9 mouse cellular contexts compared by ENCODE assay signal in genomic region chr1:103986867-103987266, GRCm38 (mm10).
A peak's percentile ranks its signal among the peaks of the same experiment; 100 is the strongest.
DNase-seq lines count a peak whose midpoint lies in the region; ATAC-seq and TF ChIP-seq lines count a peak whose summit lies in the region.
"Had no signal": no experiment of that assay in that cellular context is flagged by ENCODE, and none has a peak within 500 bp of the region (broad histone marks: within the 10 kb centered on the region; RNA-seq: fewer than 3 reads in every experiment).

No protein-coding gene starts in this region.

- H3K27ac ChIP-seq in forebrain, embryonic 13.5 days: no peak overlapping the region
- no peak overlapping the region for H3K27ac ChIP-seq in left cerebral cortex, adult 2 months

- WGBS in forebrain, embryonic 13.5 days: 6% methylated on average over 1 of the region's 1 CpGs

- DNase-seq in right cerebral cortex, adult 18-20 months: peak; percentile 20
- DNase-seq in right cerebral cortex, postnatal 4 days: no peak
- DNase-seq in left cerebral cortex, adult 2 months (ENCODE audit: extremely low spot score in 1 of 2, low spot score in 2 of 2): peak in 1 of 2 experiments; percentile 11
- peak; percentile 23 for DNase-seq in telencephalon, adult 2 months (ENCODE audit: low read depth, low spot score)
- no peak for DNase-seq in adrenal gland, postnatal 14 days
- no peak for DNase-seq in yolk sac, embryonic 10.5 days (ENCODE audit: low spot score)

- no peak overlapping the region for H3K4me3 ChIP-seq in forebrain, embryonic 13.5 days
- H3K4me3 ChIP-seq in left cerebral cortex, adult 2 months: no peak overlapping the region
- H3K4me3 ChIP-seq: megakaryocyte, embryonic 14.5 days had no signal

- H3K4me1 ChIP-seq in forebrain, embryonic 13.5 days: no peaks in the 10 kb centered on the region
- H3K4me1 ChIP-seq: megakaryocyte, embryonic 14.5 days had no signal

- TF ChIP-seq CTCF in left cerebral cortex, adult 2 months (IDR thresholded peaks at IDR 0.05): peak; percentile 62

- ATAC-seq in forebrain, embryonic 13.5 days: peak; percentile 50; the same call in 1 of the 2 replicates
- no peak for ATAC-seq in activated CD4-positive, CD25-positive, alpha-beta regulatory T cell, adult 4 months

- H3K4me2 ChIP-seq in forebrain, embryonic 13.5 days: no peak overlapping the region

- no peaks in the 10 kb centered on the region for H3K9me3 ChIP-seq in forebrain, embryonic 13.5 days (replicated peaks)
- H3K9me3 ChIP-seq: megakaryocyte, embryonic 14.5 days had no signal

- H3K9ac ChIP-seq in forebrain, embryonic 13.5 days: no peak overlapping the region

- H3K27me3 ChIP-seq in forebrain, embryonic 13.5 days: no peaks in the 10 kb centered on the region
- H3K27me3 ChIP-seq: megakaryocyte, embryonic 14.5 days had no signal

- no peaks in the 10 kb centered on the region for H3K36me3 ChIP-seq in forebrain, embryonic 13.5 days (ENCODE audit: poor library complexity, severe bottlenecking)

- intact Hi-C loops in left cerebral cortex, adult 2 months (cut with DNase I): loop anchor here (1.0 to 5.0 kb wide), 4 partner anchors 240 to 992 kb away; partner anchors contain the start of gene Cdh20

Comparison
In these comparisons a context has a peak if more than half of its experiments do, and no peak if none do; other contexts are left out.
1. DNase-seq: peak in right cerebral cortex, adult 18-20 months (single experiment) and telencephalon, adult 2 months (single experiment); none in right cerebral cortex, postnatal 4 days (single experiment), adrenal gland, postnatal 14 days (single experiment) and yolk sac, embryonic 10.5 days (single experiment).